Mouse (Mus musculus) c-Kit-positive CD71-negative TER-119-negative erythroid progenitor cells, embryonic 14.5 days (primary cell): ENCODE data around the gene Nr1h2.

ENCODE experiments used
- DNase-seq: peaks from one replicate; pipeline ENCODE4 v3.0.0-alpha.2; 2013; ENCODE audit warnings: low read depth

Nr1h2 gene

DNA sequence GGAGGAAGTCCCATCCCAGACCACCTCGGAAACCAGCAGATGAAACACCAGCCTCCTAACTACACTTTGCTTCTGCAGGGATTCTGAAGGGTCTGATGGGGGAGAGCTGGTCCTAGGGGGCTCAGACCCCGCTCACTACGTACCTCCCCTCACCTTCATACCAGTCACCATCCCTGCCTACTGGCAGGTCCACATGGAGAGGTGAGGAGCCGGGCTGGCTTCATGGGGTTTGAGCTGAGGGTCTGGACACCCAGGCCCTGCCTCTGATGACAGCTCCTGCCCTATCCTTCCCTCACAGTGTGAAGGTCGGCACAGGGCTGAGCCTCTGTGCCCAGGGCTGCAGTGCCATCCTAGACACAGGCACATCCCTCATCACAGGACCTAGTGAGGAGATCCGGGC is 31.2 kb upstream of the Nr1h2 start:
- DNase-seq = no peak

DNA sequence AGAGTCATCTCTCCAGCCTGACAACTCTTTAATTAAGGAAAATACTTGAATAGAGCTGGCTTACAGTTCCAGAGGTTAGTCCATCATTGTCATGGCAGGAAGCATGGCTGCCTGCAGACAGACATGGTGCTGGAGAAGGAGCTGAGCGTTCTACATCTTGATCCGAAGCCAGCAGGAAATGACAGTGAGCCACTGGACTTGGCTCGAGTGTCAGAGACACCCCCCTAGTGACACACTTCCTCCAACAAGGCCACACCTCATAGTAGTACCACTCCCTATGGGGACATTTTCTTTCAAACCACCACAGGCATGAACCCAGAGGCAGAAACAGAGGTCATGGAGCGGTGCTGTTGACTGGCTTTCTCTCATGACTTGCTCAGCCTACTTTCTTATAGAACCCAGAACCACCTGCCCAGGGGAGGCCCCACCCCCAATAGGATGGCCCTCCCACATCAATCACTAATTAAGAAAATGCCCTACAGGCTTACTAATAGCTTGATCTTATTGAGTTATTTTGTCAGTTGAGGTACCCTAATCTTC is 30.6 kb upstream of the Nr1h2 start:
- DNase-seq = no peak

DNA sequence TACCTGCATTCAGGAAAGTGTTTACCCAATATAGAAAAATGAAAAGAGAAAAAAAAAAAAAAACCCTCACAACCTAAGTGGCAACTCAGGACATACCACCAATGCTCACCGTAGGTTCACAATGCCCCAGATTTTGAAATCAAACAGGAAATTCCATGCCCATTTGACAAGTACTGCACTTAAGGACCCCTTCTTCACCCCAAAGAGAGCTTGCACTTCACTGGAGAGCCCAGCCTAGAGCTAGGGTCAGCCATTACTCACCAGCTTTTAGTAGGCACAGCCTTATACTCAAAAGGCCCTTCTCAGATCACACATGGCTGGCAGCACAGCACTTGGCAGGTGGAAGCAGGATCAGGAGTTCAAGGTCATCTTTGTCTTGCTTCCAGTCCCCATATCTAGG is 29.4 kb upstream of the Nr1h2 start:
- DNase-seq = no peak

DNA sequence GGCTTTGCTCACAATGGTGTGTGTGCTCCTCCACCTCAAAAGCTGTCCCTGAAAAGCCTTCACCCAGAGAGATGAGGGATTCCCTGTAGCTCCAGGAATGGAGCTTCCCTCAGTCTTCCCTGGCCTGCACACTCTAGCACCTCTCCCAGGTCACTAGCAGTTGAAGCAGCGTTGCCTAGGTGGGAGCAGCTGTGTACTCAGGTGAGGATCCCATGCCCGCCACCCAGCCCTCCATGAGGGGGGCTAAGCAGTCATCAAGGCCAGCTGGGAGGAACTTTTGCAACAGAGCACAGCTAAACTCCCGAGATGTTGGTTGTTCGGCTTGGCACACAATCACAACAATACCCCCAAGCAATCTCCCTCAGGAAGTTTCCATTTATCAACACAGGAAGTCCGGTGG is 29.0 kb upstream of the Nr1h2 start:
- DNase-seq = no peak

DNA sequence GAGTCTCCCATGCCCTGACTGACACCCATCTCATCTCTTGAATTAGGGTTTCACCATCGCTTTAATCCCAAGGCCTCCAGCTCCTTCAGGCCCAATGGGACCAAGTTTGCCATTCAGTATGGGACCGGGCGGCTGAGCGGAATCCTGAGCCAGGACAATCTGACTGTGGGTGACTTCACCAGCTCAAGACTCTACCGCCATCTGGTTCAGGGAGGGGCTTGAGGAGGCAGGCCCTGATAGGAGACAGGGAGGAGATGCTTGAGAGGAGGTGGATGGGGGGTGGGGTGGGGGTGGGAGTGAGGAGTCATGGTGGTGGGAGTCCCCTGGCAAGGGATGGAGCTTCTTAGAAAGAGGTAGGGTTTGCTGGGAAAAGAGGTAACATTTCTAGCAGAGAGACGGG is 27.9 kb upstream of the Nr1h2 start:
- DNase-seq = no peak

DNA sequence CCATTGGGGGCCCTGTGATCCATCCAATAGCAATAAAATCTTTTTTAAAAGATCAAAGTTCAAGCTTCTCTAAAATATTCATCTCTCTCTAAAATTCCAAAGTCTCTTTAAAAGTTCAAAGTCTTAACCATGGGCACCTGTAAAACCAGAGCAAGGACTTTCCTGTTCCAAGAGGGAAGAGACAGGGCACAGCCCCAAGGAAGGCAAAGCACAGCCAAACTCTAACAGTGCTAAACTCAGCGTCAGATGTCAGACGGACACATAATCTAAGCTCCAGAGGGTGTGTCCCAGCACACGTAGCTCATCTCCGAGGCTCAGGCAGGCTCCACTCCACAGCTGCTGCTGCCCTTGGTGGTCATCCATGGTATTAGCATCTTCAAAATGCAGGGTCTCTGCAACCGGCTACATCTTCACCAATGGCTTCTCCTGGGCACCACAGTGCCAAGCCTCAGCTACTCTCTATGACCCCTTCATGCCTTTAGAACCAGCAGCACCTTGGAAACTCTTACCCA is 22.6 kb upstream of the Nr1h2 start:
- no peak for DNase-seq

DNA sequence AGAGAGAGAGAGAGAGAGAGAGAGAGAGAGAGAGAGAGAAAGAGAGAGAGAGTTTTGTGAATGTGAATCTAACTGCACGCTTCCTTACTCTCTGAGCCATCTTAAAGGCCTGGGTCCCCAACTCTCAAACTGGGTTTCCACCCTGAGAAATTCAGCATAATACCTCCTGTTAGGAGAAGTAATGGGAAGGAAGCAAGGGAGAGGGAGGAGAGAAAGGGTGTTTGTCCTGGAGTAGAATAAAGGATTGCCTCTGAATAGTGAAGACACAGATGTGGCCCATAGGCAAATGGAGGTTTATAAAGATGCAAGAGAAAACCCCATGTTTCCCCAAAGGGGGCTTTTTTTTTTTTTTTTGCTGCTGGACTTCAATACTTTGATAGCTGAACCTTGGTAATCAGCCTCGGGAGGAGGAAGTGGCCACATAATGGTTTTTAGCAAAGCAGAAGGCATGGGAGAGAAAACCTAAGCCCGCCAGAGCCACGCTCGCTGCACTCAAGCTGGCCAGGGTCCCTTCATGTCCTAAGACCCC is 19.3 kb upstream of the Nr1h2 start:
- no peak for DNase-seq

DNA sequence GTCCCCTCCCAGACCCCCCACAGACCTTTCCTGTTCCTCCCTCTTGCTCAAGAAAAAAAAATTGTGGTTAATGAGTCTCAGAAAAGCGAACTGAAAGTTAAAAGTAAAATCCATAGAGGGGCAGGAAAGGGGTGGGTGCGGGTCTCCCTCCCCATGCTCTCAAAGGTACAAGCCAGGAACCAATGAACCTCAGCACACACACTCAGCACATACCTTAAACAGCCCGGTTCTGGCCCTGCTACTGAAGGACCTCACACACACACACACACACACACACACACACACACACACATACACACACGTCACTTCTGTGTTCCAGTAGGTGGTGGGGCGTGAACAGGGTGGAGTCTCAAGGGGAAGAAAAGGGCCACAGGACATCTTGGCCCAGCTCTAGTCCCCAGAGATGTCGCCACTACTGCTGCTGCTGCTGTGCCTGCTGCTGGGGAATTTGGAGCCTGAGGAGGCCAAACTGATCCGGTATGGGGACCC is 18.5 kb upstream of the Nr1h2 start, which contains the start of gene Napsa:
Napsa (plus strand) TSS at position 168 of the 489 bp plus-strand sequence.
- DNase-seq = no peak

DNA sequence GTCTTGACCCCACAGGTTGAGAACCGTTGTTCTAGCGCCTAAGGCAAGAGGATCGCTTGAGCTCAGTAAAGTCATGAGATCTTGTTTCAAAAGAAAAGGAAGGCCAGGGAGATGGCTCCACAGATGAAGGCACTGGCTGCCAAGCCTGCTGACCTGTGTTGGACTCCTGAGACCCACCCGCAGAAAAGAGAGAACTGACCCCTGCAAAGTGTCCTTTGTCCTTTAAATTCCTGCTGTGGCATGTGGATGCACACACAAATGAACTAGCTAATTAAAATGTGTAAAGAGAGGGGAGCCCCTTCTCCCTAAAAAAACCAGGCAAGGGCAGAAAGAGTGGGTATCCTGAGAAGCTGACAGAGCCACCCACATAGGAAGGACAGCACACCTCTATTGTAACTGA is 18.1 kb upstream of the Nr1h2 start:
- no peak for DNase-seq

DNA sequence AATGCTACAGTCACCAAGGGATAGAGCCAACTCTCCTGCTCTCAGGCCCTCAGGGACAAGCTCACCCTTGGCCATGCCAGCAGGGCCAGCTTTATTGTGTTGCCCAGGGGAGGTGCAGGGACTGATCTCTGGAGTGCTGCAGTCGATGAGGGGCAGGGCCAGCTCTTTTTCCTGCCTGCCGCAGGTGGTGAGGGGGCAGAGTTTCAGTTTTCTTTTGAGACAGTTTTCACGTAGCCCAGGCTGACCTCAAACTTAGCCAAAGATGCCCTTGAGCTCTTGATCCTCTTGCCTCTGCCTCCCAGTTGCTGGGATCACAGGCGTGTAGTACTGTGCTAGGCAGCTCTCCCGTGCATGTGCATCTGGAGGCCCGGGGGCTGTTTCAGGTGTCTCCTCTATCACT is 17.2 kb upstream of the Nr1h2 start:
- DNase-seq = no peak

DNA sequence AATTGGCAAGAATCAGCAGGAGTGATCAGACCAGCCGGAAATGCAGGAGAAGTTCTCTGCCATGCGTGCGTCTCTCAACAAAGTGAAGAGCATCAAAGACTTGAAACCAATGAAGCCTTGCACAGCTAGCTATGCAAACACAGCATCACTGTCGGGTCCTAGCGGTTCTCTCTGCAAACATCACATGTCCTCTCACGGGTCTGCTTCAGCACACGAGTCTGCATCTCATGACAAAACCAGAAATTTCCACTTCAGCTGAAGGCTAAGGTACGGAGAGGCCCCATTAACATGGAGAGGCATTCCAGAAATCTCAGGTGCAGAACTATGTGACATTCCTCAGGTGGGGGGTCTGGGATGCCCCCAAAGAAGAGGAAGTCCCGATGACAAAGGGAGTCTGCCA is 15.1 kb upstream of the Nr1h2 start:
- no peak for DNase-seq

DNA sequence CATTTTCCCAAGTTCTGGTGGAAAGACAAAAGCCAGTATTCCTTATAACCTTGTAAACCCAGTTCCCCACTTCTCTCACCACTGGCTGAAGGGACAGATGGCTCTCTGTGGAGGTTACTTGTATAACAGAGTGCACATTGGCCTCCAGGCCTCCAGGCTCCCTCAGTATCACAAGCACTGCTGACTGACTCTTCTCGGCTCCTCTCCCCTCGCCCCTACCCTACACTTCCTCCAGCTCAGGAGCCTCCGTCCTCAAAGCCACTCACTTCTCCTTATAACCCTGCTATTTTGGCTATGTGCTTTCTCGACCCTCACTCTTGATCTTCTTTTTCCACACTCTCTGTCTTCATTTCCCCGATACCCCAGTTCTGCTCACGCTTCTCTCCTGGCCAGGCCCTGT is 11.7 kb upstream of the Nr1h2 start:
- DNase-seq = no peak

DNA sequence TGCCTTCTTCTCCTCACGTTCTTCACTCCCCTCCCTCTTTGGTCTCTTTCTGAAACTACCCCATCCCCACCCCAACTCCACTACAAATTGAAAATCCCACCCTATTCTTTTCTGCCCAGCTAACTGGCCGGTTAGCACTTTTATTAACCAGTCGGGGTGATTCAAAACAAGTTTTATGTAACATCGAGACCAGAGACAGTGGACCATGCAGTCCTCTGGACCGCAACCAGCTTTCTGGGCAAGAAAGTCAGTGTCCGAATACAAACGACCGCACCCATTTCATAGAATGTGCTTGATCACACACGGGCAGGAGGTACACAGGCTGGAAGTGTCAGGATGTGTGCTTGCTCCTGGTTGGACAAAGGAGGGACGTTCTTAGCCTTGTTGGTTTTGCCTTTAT is 10.7 kb upstream of the Nr1h2 start:
- DNase-seq = no peak

DNA sequence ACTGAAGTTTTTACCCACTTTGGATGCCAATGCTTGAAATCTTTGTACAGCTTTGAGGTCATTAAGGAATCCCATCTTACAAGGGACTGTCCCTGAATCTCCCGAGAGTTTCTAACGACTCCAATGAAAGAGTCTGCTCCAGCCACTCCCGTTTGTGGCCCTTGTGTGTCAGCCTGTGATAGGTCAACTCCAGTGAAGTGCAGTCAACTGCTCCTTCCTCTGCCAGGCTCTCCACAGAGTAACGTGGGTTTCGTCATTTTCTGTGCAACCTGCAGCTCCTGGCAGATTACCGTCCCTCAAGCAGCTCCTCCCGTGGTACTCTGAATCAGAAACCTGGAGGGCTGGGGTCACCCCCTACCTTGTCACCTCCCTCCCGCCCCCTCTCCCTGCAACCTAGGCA is 9.5 kb upstream of the Nr1h2 start:
- DNase-seq = no peak

DNA sequence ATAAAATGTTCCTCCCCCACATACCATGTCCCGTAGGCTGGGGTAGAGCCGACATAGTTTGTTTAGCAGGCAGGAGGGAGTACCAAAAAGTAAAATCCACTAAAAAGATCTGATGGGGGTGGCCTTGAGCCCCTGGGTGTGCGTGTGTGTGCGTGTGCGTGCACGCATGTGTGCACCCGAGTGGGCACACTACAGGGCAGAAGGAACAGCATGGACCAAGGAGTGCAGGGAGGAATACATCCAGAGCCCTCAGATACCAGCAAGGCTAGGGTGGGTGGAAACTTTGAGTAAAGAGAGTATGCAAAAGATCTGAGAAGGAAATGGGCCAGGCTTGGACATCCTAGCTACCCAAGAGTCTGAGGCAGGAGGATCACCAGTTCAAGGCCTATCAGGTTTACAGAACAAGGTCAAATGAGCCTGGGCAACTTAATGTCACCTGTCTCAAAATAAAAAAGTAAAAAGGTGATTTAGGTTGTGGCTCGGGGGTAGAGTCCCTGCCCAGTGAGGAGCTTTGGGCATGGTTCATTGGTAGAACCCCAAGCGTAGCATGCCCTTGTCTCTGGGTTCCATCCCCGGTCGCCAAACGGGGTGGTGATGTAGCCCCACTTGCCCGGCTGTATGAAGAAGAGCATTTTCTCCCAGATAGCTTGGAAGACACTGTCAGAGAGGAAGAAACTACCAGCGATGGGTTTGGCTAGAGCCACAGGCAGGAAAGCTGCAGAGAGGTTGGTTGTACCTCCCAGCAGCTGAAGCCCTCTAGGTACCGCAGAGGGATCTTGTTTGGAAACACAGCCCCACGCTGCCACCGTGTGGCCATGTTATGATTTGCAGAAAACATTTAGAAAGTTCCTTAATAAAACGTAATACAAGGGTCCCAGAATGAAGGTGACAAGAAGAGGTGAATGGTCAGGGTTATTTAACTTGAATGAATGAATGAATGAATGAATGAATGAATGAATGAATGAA is 7.0 kb upstream of the Nr1h2 start:
- peak; percentile 82 for DNase-seq

DNA sequence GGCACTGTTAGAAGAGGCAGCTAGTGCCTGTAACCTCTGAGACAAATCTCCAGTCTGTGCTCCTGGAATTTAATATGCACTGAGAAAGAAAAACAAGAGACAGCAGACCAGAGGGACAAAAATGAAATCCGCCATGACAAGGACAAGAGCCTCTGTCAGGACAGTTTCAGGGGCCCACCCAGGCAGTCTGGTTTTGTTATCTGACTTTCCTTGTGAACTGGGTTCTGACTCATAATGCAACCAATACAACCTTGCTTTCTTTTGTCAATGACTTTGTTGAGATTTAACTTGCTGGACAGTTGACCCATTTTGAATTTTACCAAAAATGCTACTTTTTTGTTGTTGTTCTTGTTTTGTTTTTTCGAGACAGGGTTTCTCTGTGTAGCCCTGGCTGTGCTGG is 3.9 kb upstream of the Nr1h2 start:
- no peak for DNase-seq

DNA sequence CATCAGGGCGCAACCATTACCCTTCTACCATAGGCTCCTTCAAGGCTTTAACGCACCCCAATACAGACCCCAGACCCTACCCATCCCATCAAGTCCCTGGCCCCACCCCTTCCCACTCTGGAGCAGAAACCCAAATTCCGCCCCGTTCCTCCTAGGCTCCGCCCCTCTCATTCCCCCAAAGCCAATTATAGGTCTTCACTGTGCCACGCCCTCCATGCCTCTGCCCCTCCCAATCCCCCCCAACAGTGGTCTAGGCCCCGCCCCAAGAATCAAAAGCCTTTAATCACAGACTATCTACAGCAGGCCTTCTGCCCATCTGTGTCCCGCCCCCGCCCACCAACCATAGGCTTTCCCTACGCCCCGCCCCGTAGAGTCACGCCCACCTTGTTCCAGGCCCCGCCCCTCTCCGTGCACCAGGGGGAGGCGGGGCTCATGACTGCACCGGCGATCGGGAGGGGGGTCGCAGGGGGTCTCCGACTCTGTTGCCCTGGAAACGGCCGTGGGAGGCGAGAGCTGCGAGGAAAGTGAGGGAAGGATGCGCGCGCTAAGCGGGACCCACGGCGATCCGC is 471 bp downstream of the Nr1h2 start:
- DNase-seq = peak; percentile 91

DNA sequence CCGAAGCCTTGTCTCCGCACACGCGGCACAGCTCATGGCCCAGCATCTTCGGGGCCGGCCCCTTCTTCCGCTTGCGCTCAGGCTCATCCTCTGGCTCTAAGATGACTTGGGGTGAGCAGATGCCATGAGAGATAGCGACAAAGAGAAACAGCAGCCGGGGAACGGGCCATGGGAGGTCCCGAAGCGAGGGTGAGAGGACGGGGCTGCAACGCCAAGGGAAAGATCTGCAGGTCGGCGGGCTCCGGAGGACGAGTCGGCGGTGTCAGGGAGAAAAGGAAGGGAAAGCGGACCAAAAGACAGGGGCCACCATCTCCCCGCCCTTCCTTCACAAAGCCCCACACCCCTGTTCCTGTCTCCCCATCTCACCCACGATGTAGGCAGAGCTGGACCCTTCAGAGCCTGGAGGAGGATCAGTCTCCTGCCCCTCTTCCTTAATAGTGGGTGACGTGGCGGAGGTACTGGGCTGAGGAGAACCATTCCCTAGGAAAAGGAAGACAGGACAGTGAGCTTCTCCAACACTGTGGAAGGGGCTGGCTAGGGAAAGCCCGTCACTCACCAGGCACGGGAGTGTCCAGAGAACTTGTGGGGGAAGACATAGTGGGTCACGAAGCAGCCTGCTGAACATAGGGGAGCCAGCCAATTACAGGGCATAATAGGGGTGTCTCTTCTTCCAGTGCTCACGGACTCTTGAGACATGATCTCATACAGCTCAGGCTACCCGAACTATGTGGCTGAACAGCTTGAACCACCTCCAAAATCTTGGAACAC is 1.4 kb downstream of the Nr1h2 start:
- DNase-seq = no peak

DNA sequence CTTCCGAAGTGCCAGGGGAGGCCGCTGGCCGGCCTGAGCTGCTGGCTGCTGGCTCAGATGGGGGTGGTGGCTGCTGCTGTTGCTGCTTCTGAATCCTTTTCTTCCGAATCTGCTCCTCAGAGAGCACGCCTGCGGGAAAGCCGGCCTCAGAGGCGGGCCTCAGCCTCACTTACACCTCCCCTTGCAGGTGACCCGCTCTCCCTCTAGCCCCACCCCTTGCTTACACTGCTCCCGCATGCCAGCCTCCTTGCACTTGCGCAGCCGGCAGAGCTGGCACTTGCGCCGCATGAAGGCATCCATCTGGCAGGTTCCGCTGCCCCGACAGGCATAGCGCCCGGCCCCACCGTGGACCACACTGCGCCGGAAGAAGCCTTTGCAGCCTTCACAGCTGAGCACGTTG is 2.0 kb downstream of the Nr1h2 start:
- no peak for DNase-seq

DNA sequence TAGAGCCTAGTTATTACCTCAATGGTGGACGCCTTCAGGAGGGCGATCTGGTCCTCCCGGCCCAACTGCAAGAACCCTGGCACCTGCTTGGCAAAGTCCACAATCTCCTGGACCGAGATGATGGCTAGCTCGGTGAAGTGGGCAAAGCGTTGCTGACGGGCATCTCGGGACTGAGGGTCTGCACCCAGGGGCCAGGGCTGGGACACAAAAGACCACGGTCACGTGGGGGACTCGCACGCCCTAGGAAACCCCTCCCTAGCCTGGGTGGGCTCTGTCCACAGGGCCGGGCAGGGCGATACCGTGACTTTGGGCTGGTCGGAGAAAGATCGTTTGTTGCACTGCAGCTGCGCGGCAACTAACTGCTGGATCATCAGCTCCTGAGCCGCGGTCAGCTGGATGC is 2.5 kb downstream of the Nr1h2 start:
- no peak for DNase-seq

DNA sequence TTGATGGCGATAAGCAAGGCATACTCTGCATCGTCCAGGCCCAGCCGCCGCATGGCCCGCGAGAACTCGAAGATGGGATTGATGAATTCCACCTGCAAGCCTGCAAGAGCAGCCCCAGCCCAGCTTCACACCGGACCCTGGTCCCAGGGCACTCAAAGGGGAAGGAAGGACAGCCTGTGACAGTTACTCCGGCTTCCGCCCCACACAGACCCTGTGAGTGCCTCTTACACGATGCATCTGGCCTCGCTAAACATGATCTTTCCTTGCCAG is 3.4 kb downstream of the Nr1h2 start:
- DNase-seq = no peak
